Mouse (Mus musculus) MEL (cell line): ENCODE results near the gene Epb41l4b.

Experiments
- CHD2 ChIP-seq: IDR thresholded peaks from 2 replicates; pipeline ENCODE4 v1.6.1; 2011; ENCODE audit warnings: low read length, improper control_type of control experiment
- CTCF ChIP-seq, 3 experiments: IDR thresholded peaks in 2 of 3; conservative IDR thresholded peaks in 1 of 3; 2 replicates each; pipeline ENCODE4 v1.5.1; 2011 to 2012; ENCODE audit warnings: low read length in 3 of 3, low read depth in 2 of 3, mild to moderate bottlenecking in 2 of 3, improper control_type of control experiment in 1 of 3, inconsistent platforms in 1 of 3, mixed read lengths in 1 of 3, moderate library complexity in 1 of 3; ENCODE audit not compliant: control insufficient read depth in 1 of 3, insufficient read depth in 1 of 3, poor library complexity in 1 of 3, severe bottlenecking in 1 of 3
- HCFC1 ChIP-seq: IDR thresholded peaks from 2 replicates; pipeline ENCODE4 v1.6.1; 2012; ENCODE audit warnings: low read depth, mild to moderate bottlenecking, inconsistent platforms, low read length, improper control_type of control experiment, moderate library complexity
- JUND ChIP-seq: IDR thresholded peaks from 2 replicates; pipeline ENCODE4 v1.6.1; 2011; ENCODE audit warnings: low read depth, mild to moderate bottlenecking, improper control_type of control experiment, low read length
- MEF2A ChIP-seq: IDR thresholded peaks from 2 replicates; pipeline ENCODE4 v1.6.1; 2014; ENCODE audit warnings: low read depth, mild to moderate bottlenecking, inconsistent platforms, low read length, improper control_type of control experiment; ENCODE audit not compliant: poor library complexity, insufficient replicate concordance, severe bottlenecking; ENCODE audit errors: extremely low read depth
- MYC ChIP-seq: IDR thresholded peaks from 2 replicates; pipeline ENCODE4 v1.6.1; 2011; ENCODE audit warnings: low read depth, mild to moderate bottlenecking, low read length, improper control_type of control experiment, moderate library complexity
- POLR2A ChIP-seq, 2 experiments: IDR thresholded peaks; 2 replicates each; pipeline ENCODE4 v1.6.1; 2011 to 2012; ENCODE audit warnings: low read length in 2 of 2, mild to moderate bottlenecking in 2 of 2, control low read depth in 1 of 2, improper control_type of control experiment in 1 of 2, low read depth in 1 of 2, moderate library complexity in 1 of 2; ENCODE audit not compliant: control insufficient read depth in 1 of 2, insufficient read depth in 1 of 2, poor library complexity in 1 of 2
- POLR2AphosphoS5 ChIP-seq: IDR thresholded peaks from 2 replicates; pipeline ENCODE4 v1.6.1; 2012; ENCODE audit warnings: low read depth, borderline replicate concordance, mild to moderate bottlenecking, inconsistent platforms, low read length, moderate library complexity, mixed read lengths
- TCF12 ChIP-seq: IDR thresholded peaks from 2 replicates; pipeline ENCODE4 v1.6.1; 2014; ENCODE audit warnings: low read depth, mild to moderate bottlenecking, inconsistent platforms, low read length, improper control_type of control experiment, moderate library complexity
- USF1 ChIP-seq: IDR thresholded peaks from 2 replicates; pipeline ENCODE4 v1.6.1; 2014; ENCODE audit warnings: low read depth, mild to moderate bottlenecking, inconsistent platforms, low read length, improper control_type of control experiment, moderate library complexity
- ZMIZ1 ChIP-seq: IDR thresholded peaks from 2 replicates; pipeline ENCODE4 v1.6.1; 2012; ENCODE audit warnings: low read depth, mild to moderate bottlenecking, inconsistent platforms, low read length, improper control_type of control experiment, moderate library complexity

GRCm38 (mm10) chr4:56944286-56944685 lies 199.0 kb downstream of the Epb41l4b start:
- TF ChIP-seq HCFC1 (no peak), USF1 (no peak), TCF12 (no peak), ZMIZ1 (no peak), CHD2 (no peak), POLR2AphosphoS5 (no peak), POLR2A (IDR thresholded peaks at IDR 0.05; ENCODE audit: control insufficient read depth in 1 of 2, insufficient read depth in 1 of 2, low read depth in 1 of 2, low read length in 2 of 2, poor library complexity in 1 of 2) (no peak), MYC (no peak), CTCF (IDR thresholded peaks at IDR 0.05 in 2 of 3, conservative IDR thresholded peaks at IDR 0.05 in 1 of 3; ENCODE audit: control insufficient read depth in 1 of 3, insufficient read depth in 1 of 3, low read depth in 2 of 3, low read length in 3 of 3, poor library complexity in 1 of 3, severe bottlenecking in 1 of 3) (no peak), MEF2A (no peak), JUND (no peak)
